Mouse (Mus musculus): ENCODE results near the gene Wfdc10.

Gene Wfdc10

DNA sequence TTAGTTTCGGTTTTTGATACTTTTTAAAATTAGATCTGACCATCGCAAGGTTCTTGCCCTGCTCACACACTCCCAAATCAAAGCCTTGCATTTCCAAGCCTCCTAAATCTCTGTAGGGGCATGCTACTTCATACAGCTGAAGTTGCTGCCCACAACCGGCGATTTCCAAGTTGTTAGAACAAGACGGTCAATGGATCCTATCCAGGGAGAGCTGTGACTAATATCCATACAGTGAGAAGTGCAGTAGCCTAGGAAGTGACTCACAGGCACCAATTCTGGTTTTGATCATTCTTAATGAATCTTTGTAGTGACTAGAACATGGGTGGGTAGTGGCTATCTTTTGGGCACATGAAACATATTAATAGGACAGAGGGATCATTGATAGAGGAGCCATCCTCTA is 45.9 kb downstream of the Wfdc10 start:
- no peak for DNase-seq (ENCODE audit: extremely low spot score)

DNA sequence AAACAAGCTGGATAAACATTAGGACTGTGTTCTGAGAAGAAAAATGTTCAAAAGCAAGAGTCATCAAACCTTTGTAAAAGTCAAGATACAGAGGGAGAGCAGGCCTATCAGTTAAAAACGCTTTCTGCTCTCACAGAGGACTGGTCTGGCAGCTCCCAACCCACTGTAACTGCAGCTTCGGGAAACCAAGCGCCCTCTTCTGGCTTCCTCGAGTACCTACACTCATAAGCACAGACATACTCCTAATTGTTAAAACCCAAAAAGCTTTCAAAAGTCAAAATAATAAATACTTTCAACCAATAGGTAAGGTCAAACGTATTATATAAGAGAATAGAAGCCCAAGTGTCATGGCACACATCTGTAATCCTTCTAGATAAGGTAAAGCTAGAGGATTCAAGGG is 48.4 kb downstream of the Wfdc10 start:
- no peak for DNase-seq (ENCODE audit: extremely low spot score)

DNA sequence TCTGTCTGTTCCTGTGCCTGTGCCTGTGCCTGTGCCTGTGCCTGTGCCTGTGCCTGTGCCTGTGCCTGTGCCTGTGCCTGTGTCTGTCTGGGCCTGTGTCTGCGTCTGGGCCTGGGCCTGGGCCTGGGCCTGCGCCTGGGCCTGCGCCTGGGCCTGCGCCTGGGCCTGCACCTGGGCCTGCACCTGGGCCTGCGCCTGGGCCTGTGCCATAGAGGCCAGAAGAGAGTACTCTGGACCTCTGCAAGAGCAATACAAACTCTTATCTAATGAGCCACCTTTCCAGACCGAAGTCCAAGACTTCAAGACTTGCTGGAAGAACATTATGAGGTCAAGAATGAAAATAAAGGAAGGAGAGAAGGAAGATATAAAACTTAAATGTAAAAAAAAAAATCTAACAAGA is 49.5 kb downstream of the Wfdc10 start:
- DNase-seq (ENCODE audit: extremely low spot score): no peak

DNA sequence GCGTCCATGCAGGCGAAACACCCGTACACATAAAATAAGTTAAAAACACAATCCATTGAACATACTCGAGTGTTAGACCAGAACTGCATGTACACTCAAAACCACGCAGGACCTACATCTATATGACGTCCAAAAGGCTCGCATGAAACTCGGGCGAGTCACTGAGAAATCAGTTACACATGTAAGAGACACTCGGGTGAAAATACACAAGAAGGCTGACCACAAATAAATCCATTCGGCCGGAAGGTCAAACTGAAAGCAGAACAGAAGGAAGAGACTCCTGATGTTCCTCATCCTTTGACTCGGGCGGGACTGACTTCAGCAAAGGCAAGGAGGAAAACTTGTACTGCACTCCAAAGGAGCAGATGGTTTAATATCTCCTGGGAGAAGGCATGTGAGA is 50.1 kb downstream of the Wfdc10 start:
- DNase-seq (ENCODE audit: extremely low spot score): no peak
